ENCODE assay signal across 12 mouse cellular contexts in genomic region chr5:7866041-7866641, GRCm38 (mm10).
"Had no signal": no experiment of that assay in that cellular context is flagged by ENCODE, and none has a peak within 500 bp of the region (broad histone marks: within the 10 kb centered on the region; RNA-seq: fewer than 3 reads in every experiment).

No protein-coding gene starts in this region.

- H3K27me3 ChIP-seq: neural tube, embryonic 13.5 days had no signal

- H3K27ac ChIP-seq: liver, embryonic 14.5 days; neural tube, embryonic 13.5 days had no signal

- H3K9ac ChIP-seq: liver, embryonic 14.5 days; neural tube, embryonic 13.5 days had no signal

- ATAC-seq: inflammation-experienced regulatory T-cells, adult 6 months; intestine, postnatal 0 days had no signal

- H3K4me2 ChIP-seq: neural tube, embryonic 13.5 days had no signal

- H3K36me3 ChIP-seq: neural tube, embryonic 13.5 days had no signal

- H3K9me3 ChIP-seq: neural tube, embryonic 13.5 days had no signal

- DNase-seq: kidney, adult 8-10 months; kidney, postnatal 25 days; layer of hippocampus, adult 9-11 months; lung, adult 18-20 months; midbrain, embryonic 14.5 days; spleen, adult 18-20 months; thymus, adult 2 months; thymus, postnatal 25 days had no signal

- H3K4me3 ChIP-seq: neural tube, embryonic 13.5 days had no signal

- H3K4me1 ChIP-seq: neural tube, embryonic 13.5 days had no signal
